Mouse (Mus musculus): Measurements from ENCODE around the gene 4930402F06Rik. TPM values are rescaled to one million over a fixed set of nuclear protein-coding genes. Genes with fewer than 3 reads are reported as not detected.

The 4930402F06Rik gene
- total RNA-seq, 2 experiments from 2014 or later: not detected

Other genes starting within 250 kb of the 4930402F06Rik start
- 100 to 1,000 TPM; 229 to 234 TPM for gene Rab14, start 196.1 kb downstream of the 4930402F06Rik start, total RNA-seq (2021)
- 10 to 100 TPM; 49.4 to 81.5 TPM for gene Gsn, start 140.8 kb downstream of the 4930402F06Rik start, total RNA-seq (2021)
- 10 to 100 TPM in 1 of 2 experiments, 1 to 10 TPM in 1; 8.0 to 10.1 TPM for gene Stom, start 60.2 kb downstream of the 4930402F06Rik start, total RNA-seq (2021)
- gene 4930568D16Rik, start 29.4 kb downstream of the 4930402F06Rik start, total RNA-seq (2021): not detected
- 1 to 10 TPM; 2.9 to 3.5 TPM for gene Ggta1, start 66.1 kb upstream of the 4930402F06Rik start, total RNA-seq (2021)
- gene Dab2ip, start 161.1 kb upstream of the 4930402F06Rik start, total RNA-seq (2021): 100 to 1,000 TPM; 155 to 169 TPM

All from left cerebral cortex, postnatal 14 days (tissue).